Mouse (Mus musculus) kidney, adult 2 months (tissue): ENCODE results near the gene E130114P18Rik.

Experiments used
- CTCF ChIP-seq: fragments of 200-500 bp; conservative IDR thresholded peaks from 2 replicates; pipeline ENCODE4 v1.5.1; 2011; ENCODE audit warnings: low read depth, mild to moderate bottlenecking, control low read depth, low read length, moderate library complexity, mixed read lengths; ENCODE audit not compliant: insufficient read depth, insufficient read length
- POLR2A ChIP-seq: fragments of 200-500 bp; IDR thresholded peaks from one replicate; pipeline ENCODE4 v1.6.1; 2011; ENCODE audit warnings: low read depth, low read length, control low read depth

- TF ChIP-seq CTCF, result no peak
- no peak for TF ChIP-seq POLR2A
Measured at GRCm38 (mm10) chr4:97783073-97783879, 5.4 kb upstream of the E130114P18Rik start.
